Mouse (Mus musculus) brain, embryonic 14.5 days (tissue): Measurements from ENCODE around the gene Cdc42ep1.

ENCODE experiments used
- CTCF ChIP-seq: fragments of 200-500 bp; IDR thresholded peaks from 2 replicates; pipeline ENCODE4 v1.5.1; 2012; ENCODE audit warnings: inconsistent platforms, mild to moderate bottlenecking, moderate library complexity, borderline replicate concordance; ENCODE audit not compliant: insufficient read depth, insufficient read length; ENCODE audit errors: extremely low read depth
- POLR2A ChIP-seq: fragments of 200-500 bp; IDR thresholded peaks from 2 replicates; pipeline ENCODE4 v1.6.1; 2012; ENCODE audit warnings: mild to moderate bottlenecking, inconsistent platforms, borderline replicate concordance; ENCODE audit not compliant: poor library complexity, insufficient read depth, insufficient read length, severe bottlenecking; ENCODE audit errors: extremely low read depth

DNA sequence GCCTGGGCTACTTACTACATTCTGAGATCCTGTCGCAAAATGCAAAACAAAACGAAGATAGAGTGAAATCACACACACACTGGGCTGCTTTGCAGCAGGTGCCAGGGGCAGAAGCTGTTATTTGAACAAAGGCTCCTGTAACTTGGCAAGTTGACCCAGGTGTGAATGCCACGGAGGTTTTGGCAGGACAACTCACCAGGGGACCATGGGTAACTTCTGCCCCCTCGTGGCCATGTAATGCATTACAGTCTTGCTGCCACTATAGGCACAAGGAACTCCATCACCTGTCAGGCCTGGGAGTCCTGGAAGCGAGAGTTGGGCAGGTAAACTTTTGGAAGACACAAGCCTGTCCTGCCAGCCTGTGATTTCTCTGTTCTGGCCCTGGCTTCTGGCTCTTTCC lies 6.0 kb downstream of the Cdc42ep1 start:
- TF ChIP-seq POLR2A, result no peak
- peak; percentile 87 for TF ChIP-seq CTCF
